Mouse (Mus musculus) embryo, embryonic 10 days (tissue): Measurements from ENCODE around the gene Atp2b4.
A peak's percentile ranks its signal among the peaks of the same experiment; 100 is the strongest.

Experiments used
- DNase-seq: peaks from one replicate; pipeline ENCODE4 v3.0.0-alpha.2; 2015; ENCODE audit warnings: low spot score

Atp2b4 gene

DNA sequence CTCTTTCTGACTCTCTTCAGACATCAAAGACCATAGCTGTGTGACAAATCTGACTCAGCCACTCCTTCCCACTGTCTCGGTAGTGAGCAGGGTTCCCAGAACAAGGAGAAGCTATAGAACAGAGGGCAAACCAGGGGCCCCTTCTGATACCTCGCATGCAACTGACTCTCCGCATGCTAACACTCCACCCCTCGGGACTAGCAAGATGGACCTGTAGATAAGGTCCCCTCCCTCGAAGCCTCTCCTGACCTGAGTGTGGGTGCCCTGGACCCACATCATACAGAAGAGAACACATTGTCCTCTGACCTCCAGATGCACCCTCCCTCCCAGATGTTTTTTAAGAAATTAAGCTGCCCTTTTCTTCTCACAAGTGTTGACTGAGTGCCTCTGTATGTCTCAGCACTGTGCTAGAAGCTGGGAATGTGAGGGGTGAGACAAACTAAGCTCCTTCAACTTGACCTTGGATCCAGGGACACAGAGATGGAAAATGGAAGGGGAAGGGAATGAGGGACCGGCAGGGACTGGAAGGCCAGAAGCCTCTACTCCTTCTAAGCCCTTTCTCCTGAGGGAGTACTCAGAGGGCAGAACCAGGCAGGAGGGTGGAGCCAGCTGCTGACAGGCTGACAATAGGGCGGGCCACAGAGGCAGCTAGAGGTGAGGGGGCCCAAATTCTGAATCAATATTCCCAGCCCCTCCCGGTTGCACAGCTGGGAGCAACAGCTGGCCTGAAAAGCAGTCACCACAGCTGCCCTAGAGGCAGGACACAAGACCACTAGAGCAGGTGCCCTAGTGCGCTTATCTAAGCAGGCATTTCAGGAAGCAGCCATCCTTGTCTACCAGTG lies 2.6 kb downstream of the Atp2b4 start:
- DNase-seq = peak; percentile 20

DNA sequence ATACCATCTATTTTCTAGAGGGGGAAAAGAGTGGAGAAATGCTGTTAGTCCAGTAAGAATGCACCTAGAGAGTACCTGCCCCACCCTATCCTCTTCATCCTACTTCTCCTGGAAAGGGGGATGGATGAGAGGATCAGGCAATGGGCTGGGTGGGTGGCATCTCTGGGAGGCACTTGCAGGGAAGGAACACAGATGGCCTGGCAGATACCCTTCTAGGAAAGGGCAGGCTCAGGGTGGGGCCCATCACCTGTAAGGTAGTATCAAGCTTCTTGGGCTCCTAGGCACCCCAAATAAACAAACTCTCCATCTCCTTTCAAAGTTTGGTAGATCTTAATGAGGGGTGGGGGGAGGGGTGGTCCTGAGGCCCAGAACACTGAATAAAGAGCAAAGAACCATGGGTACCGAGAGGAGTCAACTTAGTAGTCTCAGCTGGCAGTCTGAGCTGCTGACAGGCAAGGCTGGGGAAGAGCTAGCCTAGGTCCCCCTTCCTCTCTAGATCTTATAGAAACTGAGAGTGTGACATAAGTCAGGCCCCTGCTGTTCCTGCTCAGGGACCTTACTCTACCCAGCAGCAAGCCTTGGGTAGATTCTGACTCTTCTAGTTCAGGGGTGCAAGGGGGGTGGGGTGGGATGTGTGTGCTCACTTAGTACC lies 3.4 kb downstream of the Atp2b4 start:
- DNase-seq = no peak

DNA sequence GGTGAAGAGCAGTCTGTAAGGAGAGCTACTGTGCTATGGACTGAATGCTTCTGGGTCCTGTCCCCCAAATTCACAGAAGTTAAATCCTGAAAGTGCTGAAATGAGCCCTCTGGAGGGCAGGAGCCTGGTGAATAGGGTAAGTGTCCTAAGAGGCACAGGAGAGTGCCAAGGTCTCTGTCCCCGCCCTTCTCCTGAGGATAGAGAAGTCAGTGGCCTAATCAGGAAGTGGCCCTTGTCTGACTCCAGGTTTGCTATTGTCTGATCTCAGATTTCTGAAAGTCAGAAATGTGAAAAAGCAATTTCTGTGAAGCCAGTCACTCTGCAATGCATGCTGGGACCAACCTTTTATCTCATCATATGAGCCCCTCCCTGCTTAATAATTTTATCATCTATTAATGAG lies 7.2 kb downstream of the Atp2b4 start:
- no peak for DNase-seq

DNA sequence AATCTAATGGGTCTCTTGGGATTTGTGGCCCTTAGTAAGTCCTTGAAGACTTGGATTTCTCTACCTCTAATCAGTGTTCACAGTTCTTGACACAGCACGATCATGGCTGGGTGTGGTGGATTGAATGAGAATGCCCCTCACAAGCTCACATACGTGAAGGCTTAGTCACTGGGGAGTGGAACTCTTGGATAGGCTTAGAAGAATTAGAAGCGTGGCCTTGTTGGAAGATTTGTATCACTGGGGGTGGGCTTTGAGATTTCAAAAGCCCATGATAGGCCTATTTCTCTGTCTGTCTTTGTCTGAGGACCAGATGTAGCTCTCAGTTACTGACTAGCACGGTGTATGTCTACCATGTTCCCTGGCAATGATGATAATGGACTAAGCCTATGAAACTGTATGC lies 10.8 kb downstream of the Atp2b4 start:
- no peak for DNase-seq

DNA sequence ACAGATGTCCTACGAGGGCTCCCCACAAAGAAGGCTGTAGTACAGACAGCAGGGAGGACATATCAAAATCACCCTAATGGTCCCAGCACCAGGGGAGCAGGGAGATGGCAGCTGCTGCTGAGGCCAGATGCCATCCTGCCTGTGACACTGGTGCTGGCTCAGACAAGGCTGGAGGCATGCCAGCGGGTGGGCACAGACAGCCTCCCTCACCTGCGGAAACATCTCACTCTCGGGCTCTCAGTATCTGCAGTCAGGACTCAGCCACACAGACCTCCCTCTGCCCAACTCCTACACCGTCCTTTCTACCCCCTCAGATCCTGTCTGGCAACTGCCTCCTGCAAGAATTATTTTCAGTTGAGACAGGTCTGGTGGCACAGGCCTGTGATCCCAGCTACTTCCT lies 12.0 kb downstream of the Atp2b4 start:
- DNase-seq = no peak

DNA sequence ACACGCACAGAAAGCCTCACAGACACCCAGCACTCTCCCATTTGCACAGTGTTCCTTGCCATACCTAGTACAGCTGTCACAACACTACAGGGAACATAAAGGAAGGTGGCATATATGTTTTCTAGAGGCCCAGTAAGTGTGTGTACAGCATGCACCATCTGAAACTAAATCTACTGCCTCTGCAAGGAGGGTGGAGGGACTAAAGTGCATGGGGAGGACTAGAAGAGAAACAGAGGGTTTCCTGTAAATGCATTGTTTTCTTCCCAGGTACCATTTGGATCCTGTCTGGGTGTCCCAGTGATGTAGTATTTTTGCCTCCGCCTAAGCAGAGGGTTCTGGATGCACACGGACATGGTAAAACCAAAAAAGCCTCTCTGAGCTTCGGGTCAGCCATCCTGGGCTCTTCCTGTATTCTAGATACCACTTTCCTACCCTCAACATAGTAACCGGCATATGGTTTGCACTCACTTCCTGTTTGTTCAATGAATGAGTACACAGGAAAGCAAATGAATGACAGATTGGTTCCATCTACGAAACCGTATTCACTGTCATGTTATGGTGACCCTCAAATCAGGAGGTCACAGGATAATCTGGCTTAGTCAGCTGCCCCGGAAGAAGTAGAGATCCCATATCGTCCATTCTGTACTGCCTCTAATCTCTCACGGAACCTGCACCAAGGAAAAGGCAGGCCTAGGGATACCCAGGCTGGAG lies 13.2 kb downstream of the Atp2b4 start:
- no peak for DNase-seq

DNA sequence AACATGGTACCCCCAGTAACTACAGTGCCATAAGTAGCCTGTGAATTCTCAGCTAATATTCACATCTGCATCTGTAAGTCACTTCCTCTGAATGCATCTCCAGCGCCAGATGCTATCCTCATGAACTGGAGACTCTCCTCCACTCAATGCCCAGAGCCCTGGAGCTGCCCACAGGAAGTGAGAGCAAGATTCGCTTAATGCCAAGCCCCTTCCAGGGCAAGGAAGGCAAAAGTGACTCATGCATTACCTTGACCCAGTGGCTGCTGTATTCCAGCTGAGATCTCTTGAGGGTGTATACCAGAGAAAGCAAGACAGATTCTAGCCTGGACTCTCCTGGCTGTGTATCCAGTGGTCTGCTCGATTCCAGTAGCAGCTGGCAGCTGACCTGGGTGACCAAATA lies 16.2 kb downstream of the Atp2b4 start:
- no peak for DNase-seq

DNA sequence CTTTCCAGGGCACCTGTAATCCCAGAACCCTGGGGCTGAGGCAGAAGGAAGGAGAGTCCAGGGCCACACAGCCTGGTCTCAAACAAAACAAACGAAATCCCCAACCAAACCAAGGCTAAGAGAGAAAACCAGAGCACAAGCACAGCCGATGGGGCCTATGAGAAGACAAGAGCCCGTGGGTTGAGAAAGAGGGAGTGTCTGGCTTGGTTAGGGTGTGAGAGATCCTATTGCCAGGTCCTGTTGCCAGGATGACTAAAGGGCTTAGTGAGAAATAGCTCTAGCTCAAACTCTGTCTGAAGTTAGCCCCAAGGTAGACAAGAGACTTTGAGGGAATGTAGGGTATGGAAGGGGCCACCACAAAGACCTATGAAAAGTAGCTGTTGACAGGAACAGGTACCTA lies 19.3 kb downstream of the Atp2b4 start:
- DNase-seq = no peak

DNA sequence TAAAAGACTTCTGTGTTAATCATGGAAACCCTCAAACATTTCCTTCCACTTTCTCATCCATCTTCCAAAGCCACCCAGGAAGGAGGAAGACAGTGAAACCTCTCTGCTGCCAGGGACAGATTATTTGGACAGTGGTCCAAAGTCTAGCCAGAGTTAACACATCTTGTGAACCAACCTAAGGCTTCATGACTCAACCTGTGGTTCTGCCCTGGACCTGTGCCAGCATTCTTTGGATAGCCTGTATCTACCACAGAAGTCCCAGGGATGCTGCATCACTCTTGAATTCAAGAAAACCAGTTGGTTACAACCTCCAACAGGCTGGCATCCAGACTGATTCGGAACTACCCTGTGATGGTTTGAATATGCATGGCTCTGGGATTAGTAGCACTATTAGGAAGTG lies 21.8 kb downstream of the Atp2b4 start:
- DNase-seq = no peak

DNA sequence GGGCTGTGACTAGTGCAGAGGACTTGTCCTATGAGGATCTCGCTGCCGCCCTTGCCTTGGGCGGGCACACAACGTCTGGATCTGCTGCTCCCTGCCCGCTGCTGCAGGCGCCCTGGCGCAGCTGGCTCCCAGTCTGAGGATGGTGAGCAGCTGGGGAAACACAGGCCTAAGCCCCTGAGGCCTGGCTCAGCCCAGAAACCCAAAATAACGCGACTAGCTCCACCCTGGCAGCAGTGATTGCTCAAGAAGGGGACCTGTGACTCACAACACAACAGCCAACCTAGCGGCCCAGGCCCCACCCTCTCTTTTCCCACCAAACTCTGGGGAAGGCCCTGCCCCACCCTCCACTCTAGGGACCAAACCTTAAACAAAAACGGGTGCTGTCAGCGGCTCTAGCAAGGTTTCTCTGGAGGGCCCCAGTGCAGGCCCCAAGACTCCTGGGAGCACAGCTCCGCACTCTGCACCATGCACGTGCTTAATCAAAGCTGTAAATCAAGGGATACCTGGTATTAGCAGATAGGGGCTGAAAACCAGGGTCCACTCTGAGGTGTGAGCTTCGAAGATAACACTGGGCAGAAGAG lies 23.1 kb downstream of the Atp2b4 start:
- DNase-seq = no peak

DNA sequence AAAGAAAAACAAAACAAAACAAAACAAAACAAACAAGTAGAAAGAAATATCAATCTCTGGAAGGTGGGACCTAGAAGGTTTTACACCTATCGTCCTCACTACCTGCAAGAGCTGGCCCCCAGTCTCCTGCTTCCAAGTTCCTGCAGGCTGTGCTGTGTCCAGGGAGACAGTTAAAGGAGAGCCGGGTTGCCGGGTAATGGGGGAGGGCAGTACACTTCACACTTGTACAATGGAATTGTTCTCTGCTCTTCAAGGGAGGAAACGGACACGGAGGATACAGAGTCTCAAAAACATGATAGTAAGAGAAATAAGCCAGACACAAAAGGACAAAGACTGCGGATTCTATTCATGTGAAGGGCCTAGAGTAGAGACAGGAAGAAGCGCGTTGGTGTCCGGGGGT lies 28.3 kb downstream of the Atp2b4 start:
- no peak for DNase-seq

DNA sequence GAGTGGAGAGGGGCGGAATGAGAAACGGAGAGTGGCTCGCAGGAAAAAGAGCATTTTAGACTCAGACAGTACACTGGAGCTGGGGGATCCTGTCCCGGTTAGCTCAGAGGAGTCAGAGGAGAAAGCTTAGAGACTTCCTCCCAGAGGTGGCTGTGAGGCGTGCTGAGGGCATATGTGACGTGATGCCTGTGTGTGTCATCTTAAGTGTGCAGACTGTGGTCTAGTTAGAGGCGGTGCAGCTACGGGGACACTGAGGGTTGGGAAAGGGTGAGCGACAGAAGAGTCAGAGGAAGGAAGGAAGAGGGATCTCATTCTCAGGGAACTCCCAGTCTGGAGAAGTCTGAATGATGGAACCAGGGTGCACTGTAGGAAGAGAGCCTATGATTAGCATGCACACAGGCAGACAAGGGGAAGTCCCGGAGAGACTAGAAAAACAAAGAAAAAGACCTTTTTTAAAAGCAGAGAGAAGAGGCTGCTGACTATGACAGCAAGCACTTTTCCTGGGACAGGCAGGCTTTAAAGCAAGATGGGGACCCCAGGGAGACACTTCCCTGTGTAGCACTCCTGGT lies 28.9 kb downstream of the Atp2b4 start:
- no peak for DNase-seq

DNA sequence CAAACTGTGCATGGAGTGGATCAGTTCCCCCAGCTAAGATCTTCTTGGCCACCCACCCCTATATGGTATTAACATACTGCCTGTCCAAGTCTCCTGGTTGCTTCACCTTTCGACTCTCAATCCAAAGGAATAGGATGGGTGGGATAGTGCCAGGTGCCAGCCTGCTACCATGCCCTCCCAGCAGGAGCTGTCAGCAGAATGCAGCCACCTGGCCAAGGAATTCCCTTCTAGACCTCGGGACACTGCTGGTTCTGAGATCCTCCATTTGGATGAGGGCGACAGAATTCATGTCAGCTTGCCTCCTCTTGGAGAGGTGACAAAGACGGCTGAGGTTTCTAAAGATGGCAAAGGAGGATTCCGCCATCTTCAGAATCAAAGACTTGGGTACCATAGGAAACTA lies 32.8 kb downstream of the Atp2b4 start:
- DNase-seq = no peak

DNA sequence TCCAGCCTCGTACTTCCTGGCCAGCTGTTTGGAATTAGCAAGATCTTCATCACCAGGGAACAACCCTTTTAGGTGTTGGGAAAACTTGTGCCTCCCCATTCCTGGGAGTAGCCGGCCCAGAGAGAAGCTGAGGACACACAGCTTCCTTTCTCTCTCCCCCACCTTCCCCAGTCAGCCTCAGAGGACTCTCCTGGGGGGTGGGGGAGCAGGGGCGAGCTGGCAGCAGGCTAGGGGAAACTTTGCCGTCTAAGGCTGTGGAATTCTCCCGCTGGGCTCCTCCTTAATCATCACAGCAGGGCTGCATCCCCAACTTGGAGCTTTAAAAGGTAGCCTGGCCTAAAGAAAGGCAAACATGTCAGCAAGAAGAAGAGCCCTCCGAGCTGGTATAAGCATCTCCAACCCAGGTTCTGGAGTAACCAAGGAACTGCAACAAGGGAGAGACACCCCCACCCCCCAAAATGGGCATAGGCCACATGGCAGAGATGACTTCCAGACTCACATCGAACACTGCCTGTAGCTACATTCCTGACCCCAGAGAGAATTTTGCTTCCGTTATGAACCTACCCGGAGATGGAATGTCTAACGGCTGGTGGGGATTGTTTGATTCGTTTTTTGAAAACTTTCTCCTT lies 33.8 kb downstream of the Atp2b4 start:
- no peak for DNase-seq

DNA sequence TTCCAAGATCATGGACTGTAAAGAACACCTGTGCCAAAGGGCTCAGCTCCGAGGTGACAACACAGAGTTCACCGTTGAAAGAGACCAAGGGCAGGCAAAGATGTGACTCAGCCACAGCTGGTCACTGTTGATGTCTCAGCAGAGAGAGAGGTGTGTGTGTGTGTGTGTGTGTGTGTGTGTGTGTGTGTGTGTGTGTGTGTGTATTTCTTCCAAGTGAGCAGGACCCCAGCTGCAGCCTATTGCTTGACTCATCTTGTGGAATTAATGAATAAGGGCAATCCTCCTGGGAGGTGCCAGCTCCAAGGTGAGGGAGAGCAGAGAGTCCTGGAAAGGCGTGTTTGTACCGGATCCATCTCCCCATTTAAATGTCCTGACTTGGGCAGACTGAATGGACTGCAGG lies 35.5 kb downstream of the Atp2b4 start:
- no peak for DNase-seq

DNA sequence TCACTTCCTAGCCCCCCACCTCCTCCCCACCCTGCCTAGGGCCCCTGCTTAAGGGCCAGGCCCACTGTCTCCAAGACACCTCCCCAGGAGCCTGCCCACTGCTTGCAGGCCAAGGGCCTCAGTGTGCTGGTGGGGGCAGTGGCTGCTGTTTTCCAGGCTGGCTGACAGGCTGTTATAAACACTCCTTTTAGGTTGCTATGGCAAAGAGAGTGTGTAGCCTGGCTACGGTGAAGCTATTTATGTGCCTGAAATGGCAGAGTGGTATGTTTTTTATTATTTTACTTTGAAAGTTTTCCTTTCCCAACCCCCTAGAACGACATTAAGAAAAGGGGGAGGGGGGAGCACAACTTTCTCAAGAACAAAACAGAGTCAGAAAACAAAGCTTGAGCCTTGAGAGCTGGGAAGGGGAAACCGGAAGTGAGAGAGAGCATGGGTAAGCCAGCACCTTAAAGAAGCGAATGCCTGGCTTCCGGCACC lies 37.9 kb downstream of the Atp2b4 start:
- no peak for DNase-seq

DNA sequence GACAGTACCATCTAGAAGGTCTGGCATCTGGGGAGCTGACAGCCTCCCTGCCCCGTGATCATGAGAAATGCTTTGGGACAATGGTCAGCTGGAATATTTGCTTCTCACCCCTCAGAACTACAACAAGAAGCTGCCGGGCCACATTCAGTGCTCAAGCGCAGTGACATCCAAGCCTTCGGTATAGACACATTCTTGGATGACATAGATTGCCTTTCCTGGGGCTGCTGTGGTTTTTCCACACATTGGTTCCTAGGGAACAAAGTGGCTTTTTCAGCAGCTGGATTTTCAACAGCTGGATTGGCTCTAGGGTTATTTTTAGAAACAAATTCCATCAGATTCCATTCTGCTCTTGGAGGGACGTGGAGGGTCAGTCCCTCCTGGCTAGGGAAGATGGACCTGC lies 39.6 kb downstream of the Atp2b4 start:
- DNase-seq = no peak

DNA sequence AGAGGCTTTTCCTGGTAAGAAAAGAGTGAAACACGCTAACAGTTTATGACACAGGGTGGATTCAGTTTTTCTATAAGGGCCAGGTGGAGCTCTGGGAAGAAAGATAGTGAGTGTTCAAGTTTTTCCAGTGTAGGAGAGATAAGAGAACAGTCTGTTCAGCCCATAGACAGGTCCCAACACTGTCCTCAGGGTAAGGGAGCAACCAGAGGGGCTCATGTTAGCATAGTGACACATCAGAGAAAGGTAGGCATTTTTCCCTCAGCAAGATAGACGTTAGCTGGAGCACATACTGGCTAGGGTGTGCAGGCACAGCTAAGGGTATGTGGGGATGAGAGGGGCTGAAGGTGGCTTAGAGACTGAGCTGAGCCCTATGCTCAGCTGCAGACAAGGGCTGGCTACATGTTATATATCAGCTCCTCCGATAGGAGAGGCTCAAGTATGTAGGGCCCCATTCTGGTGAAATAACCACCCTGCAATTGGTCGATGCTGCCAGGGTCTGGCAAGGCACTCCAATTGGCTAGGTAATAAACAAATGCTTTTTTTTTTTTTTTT lies 46.4 kb downstream of the Atp2b4 start:
- no peak for DNase-seq

DNA sequence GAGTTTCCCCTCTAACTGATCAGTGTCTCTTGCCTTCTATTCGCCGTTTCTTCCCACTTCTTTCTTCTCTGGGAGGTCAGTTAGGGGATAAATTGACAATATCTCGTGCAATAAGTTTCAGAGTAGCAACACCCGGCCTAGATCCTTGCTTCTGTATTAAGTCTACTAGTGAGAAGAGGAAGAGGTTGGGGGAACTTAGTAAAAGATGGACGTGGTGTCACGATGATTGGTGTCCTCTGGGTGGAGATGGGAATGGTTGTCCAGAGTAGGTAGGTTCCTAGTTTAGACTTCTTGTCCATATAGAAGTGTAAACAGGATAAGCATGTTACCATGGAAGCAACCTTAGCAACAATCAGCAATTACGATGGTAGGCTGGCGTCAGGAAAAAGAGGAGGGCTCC lies 47.5 kb downstream of the Atp2b4 start:
- no peak for DNase-seq

DNA sequence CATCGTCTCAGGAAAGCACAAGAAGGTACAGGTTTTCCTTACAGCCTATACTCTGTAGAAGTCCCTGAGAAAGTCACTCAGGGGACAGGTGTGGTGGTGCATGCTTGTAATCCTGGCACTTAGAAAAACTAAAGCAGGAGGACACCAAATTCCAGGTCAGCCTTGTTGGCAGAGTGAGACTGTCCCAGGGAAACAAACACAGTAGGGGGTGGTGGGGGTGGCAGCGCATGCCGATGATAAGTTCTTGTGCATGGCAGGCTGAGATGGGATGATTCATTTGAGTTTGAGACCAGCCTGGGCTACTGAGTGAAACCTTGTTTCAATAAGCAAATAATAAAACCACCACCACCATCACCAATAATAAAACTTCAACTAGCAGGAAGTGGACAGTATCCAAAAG lies 49.2 kb downstream of the Atp2b4 start:
- no peak for DNase-seq

DNA sequence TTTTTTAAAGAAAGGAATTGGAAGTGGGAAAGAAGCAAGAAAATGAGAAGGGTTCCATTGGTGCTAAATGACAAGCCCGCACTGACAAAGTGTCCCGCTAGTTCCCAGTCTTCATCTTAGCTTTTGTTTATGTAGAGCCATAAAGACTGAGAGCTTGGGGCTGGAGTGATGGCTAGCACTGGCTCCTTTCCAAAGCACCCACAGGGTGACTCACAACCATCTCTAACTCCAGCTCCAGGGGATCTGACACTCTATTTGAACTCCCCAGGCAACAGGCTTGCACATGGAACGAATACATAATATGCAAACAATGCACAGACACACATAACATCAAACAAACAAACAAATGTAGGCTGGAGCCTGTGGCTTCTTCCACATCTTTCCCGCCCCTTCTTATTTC lies 50.9 kb downstream of the Atp2b4 start:
- DNase-seq = no peak

DNA sequence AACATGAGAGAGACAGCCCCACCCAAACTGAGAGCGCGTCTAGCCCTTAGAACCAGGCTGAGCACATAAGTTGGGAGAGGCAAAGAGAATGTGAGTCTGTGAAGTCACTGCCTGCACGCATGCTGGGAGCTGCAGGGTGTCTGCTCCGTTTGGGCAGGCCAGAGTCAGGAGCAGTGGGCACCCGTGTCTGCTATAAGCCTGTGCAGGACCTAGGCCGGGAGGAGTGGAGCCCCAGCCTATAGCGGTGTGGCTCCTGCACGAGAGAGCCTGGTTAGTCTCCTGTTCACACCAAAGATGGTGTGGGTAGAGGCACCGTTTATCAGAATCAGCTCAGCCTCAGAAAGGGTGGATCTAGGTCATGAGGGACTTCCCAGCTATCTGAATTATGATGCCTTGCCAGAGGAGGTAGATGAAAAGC lies 55.8 kb downstream of the Atp2b4 start:
- no peak for DNase-seq
